Mouse (Mus musculus) CH12.LX (cell line): ENCODE data around the gene Shtn1. TPM values are rescaled to one million over a fixed set of nuclear protein-coding genes. Genes with fewer than 3 reads are reported as not detected.

Experiments
- DNase-seq: peaks from one replicate; pipeline ENCODE4 v3.0.0-alpha.2; 2013; ENCODE audit errors: extremely low read depth
- H3K27ac ChIP-seq: 2 replicates; pipeline ENCODE4 v1.5.1; 2012; ENCODE audit warnings: low read depth, mild to moderate bottlenecking, control low read depth, moderate library complexity; ENCODE audit not compliant: insufficient read depth
- H3K27me3 ChIP-seq: replicated peaks from 2 replicates; pipeline ENCODE3; 2012; ENCODE audit warnings: inconsistent platforms
- H3K36me3 ChIP-seq, 2 experiments: replicated peaks in 1 of 2; 2 replicates each; pipeline versions ENCODE3 to v1.6.1; 2012; ENCODE audit warnings: inconsistent platforms in 1 of 2, low read length in 1 of 2, mild to moderate bottlenecking in 1 of 2, mixed read lengths in 1 of 2, moderate library complexity in 1 of 2; ENCODE audit not compliant: control insufficient read depth in 1 of 2, insufficient read depth in 1 of 2
- H3K4me1 ChIP-seq, 2 experiments: 2 replicates each; pipeline ENCODE4 v1.6.1; 2012; ENCODE audit warnings: inconsistent platforms in 1 of 2, moderate library complexity in 1 of 2; ENCODE audit not compliant: insufficient read depth in 2 of 2, control insufficient read depth in 1 of 2
- H3K4me2 ChIP-seq: 2 replicates; pipeline ENCODE4 v1.6.1; 2012; ENCODE audit warnings: low read depth, mild to moderate bottlenecking, control low read depth; ENCODE audit not compliant: poor library complexity, insufficient read depth, severe bottlenecking
- H3K4me3 ChIP-seq, 3 experiments: fragments of 150-350 bp in 1 of 3; sonication (generic) in 1 of 3; replicated peaks in 1 of 3; 2 replicates each; pipeline versions ENCODE3 to v1.5.1; 2011 to 2012; ENCODE audit warnings: low read depth in 2 of 3, low read length in 2 of 3, mild to moderate bottlenecking in 2 of 3, moderate library complexity in 2 of 3, control low read depth in 1 of 3, improper control_type of control experiment in 1 of 3, inconsistent platforms in 1 of 3, mixed read lengths in 1 of 3; ENCODE audit not compliant: poor library complexity in 1 of 3
- H3K79me2 ChIP-seq: replicated peaks from 2 replicates; pipeline ENCODE4 v1.6.1; 2012; ENCODE audit warnings: mild to moderate bottlenecking, moderate library complexity; ENCODE audit not compliant: control insufficient read depth, poor library complexity, insufficient read depth, severe bottlenecking; ENCODE audit errors: extremely low read depth
- H3K9ac ChIP-seq: 2 replicates; pipeline ENCODE4 v1.6.1; 2012; ENCODE audit warnings: low read depth, mild to moderate bottlenecking, control low read depth, moderate library complexity; ENCODE audit not compliant: insufficient read depth
- H3K9me3 ChIP-seq: replicated peaks from 2 replicates; pipeline ENCODE3; 2012; ENCODE audit warnings: low read length, inconsistent platforms, mixed read lengths
- BHLHE40 ChIP-seq: IDR thresholded peaks from 2 replicates; pipeline ENCODE4 v1.6.1; 2011; ENCODE audit warnings: mild to moderate bottlenecking, low read depth, low read length, improper control_type of control experiment
- CHD2 ChIP-seq: IDR thresholded peaks from 2 replicates; pipeline ENCODE4 v1.6.1; 2011; ENCODE audit warnings: low read length, improper control_type of control experiment
- CTCF ChIP-seq, 2 experiments: IDR thresholded peaks in 1 of 2; conservative IDR thresholded peaks in 1 of 2; 2 replicates each; pipeline ENCODE4 v1.5.1; 2011 to 2012; ENCODE audit warnings: low read depth in 2 of 2, low read length in 2 of 2, improper control_type of control experiment in 1 of 2, inconsistent platforms in 1 of 2, mild to moderate bottlenecking in 1 of 2, moderate library complexity in 1 of 2
- E2F4 ChIP-seq: IDR thresholded peaks from 2 replicates; pipeline ENCODE4 v1.6.1; 2011; ENCODE audit warnings: low read depth, low read length, improper control_type of control experiment; ENCODE audit not compliant: insufficient replicate concordance
- ELF1 ChIP-seq: IDR thresholded peaks from 2 replicates; pipeline ENCODE4 v1.6.1; 2014; ENCODE audit warnings: low read depth, mild to moderate bottlenecking, inconsistent platforms, low read length, improper control_type of control experiment
- EP300 ChIP-seq: IDR thresholded peaks from 2 replicates; pipeline ENCODE4 v1.6.1; 2011; ENCODE audit warnings: low read length, improper control_type of control experiment
- ETS1 ChIP-seq: conservative IDR thresholded peaks from 2 replicates; pipeline ENCODE4 v1.6.1; 2012; ENCODE audit warnings: low read depth, mild to moderate bottlenecking, inconsistent platforms, low read length, improper control_type of control experiment, moderate library complexity
- HCFC1 ChIP-seq: IDR thresholded peaks from 2 replicates; pipeline ENCODE4 v1.6.1; 2012; ENCODE audit warnings: low read depth, mild to moderate bottlenecking, inconsistent platforms, low read length, improper control_type of control experiment
- IRF4 ChIP-seq: IDR thresholded peaks from 2 replicates; pipeline ENCODE4 v1.6.1; 2014; ENCODE audit warnings: low read depth, mild to moderate bottlenecking, inconsistent platforms, low read length, improper control_type of control experiment
- JUN ChIP-seq: IDR thresholded peaks from 2 replicates; pipeline ENCODE4 v1.6.1; 2011; ENCODE audit warnings: low read depth, mild to moderate bottlenecking, low read length, improper control_type of control experiment, moderate library complexity; ENCODE audit not compliant: insufficient read depth
- JUND ChIP-seq: conservative IDR thresholded peaks from 2 replicates; pipeline ENCODE4 v1.6.1; 2011; ENCODE audit warnings: low read depth, low read length, improper control_type of control experiment
- KAT2A ChIP-seq: IDR thresholded peaks from 2 replicates; pipeline ENCODE4 v1.6.1; 2012; ENCODE audit warnings: low read length, improper control_type of control experiment, inconsistent platforms; ENCODE audit not compliant: insufficient replicate concordance
- MAX ChIP-seq: IDR thresholded peaks from 2 replicates; pipeline ENCODE4 v1.6.1; 2011; ENCODE audit warnings: low read length, improper control_type of control experiment
- MAZ ChIP-seq: IDR thresholded peaks from 2 replicates; pipeline ENCODE4 v1.6.1; 2012; ENCODE audit warnings: low read depth, mild to moderate bottlenecking, inconsistent platforms, low read length, improper control_type of control experiment, moderate library complexity
- MEF2A ChIP-seq: IDR thresholded peaks from 2 replicates; pipeline ENCODE4 v1.6.1; 2014; ENCODE audit warnings: low read depth, mild to moderate bottlenecking, inconsistent platforms, low read length, improper control_type of control experiment, borderline replicate concordance
- MXI1 ChIP-seq: IDR thresholded peaks from 2 replicates; pipeline ENCODE4 v1.6.1; 2011; ENCODE audit warnings: mild to moderate bottlenecking, low read depth, low read length, improper control_type of control experiment
- MYC ChIP-seq: IDR thresholded peaks from 2 replicates; pipeline ENCODE4 v1.6.1; 2011; ENCODE audit warnings: low read depth, mild to moderate bottlenecking, improper control_type of control experiment, low read length
- NELFE ChIP-seq: IDR thresholded peaks from 2 replicates; pipeline ENCODE4 v1.6.1; 2011; ENCODE audit warnings: low read depth, low read length, improper control_type of control experiment
- NRF1 ChIP-seq: IDR thresholded peaks from 2 replicates; pipeline ENCODE4 v1.6.1; 2014; ENCODE audit warnings: low read depth, mild to moderate bottlenecking, inconsistent platforms, low read length, improper control_type of control experiment, moderate library complexity
- PAX5 ChIP-seq: IDR thresholded peaks from 2 replicates; pipeline ENCODE4 v1.6.1; 2012; ENCODE audit warnings: low read length, inconsistent platforms, mixed read lengths
- POLR2A ChIP-seq: IDR thresholded peaks from 2 replicates; pipeline ENCODE4 v1.6.1; 2011; ENCODE audit warnings: low read depth, mild to moderate bottlenecking, improper control_type of control experiment, low read length
- RAD21 ChIP-seq: IDR thresholded peaks from 2 replicates; pipeline ENCODE4 v1.6.1; 2011; ENCODE audit warnings: low read depth, mild to moderate bottlenecking, low read length, improper control_type of control experiment, moderate library complexity
- RCOR1 ChIP-seq: conservative IDR thresholded peaks from 2 replicates; pipeline ENCODE4 v1.6.1; 2012; ENCODE audit warnings: low read depth, mild to moderate bottlenecking, inconsistent platforms, low read length, improper control_type of control experiment
- SIN3A ChIP-seq: IDR thresholded peaks from 2 replicates; pipeline ENCODE4 v1.6.1; 2012; ENCODE audit warnings: low read length, improper control_type of control experiment, inconsistent platforms
- SMC3 ChIP-seq: IDR thresholded peaks from 2 replicates; pipeline ENCODE4 v1.6.1; 2011; ENCODE audit warnings: low read depth, low read length, improper control_type of control experiment
- TBP ChIP-seq: conservative IDR thresholded peaks from 2 replicates; pipeline ENCODE4 v1.6.1; 2011; ENCODE audit warnings: low read depth, low read length, improper control_type of control experiment
- TCF12 ChIP-seq: IDR thresholded peaks from 2 replicates; pipeline ENCODE4 v1.6.1; 2014; ENCODE audit warnings: low read depth, mild to moderate bottlenecking, inconsistent platforms, low read length, improper control_type of control experiment
- UBTF ChIP-seq: IDR thresholded peaks from 2 replicates; pipeline ENCODE4 v1.6.1; 2012; ENCODE audit warnings: low read depth, mild to moderate bottlenecking, inconsistent platforms, low read length, improper control_type of control experiment, moderate library complexity
- USF1 ChIP-seq: IDR thresholded peaks from 2 replicates; pipeline ENCODE4 v1.6.1; 2014; ENCODE audit warnings: low read depth, mild to moderate bottlenecking, inconsistent platforms, low read length, improper control_type of control experiment
- ZC3H11A ChIP-seq: IDR thresholded peaks from 2 replicates; pipeline ENCODE4 v1.6.1; 2012; ENCODE audit warnings: low read depth, mild to moderate bottlenecking, inconsistent platforms, low read length, improper control_type of control experiment
- ZKSCAN1 ChIP-seq: IDR thresholded peaks from 2 replicates; pipeline ENCODE4 v1.6.1; 2012; ENCODE audit warnings: low read depth, inconsistent platforms, low read length, improper control_type of control experiment, borderline replicate concordance
- ZMIZ1 ChIP-seq: IDR thresholded peaks from 2 replicates; pipeline ENCODE4 v1.6.1; 2012; ENCODE audit warnings: low read depth, mild to moderate bottlenecking, inconsistent platforms, low read length, improper control_type of control experiment
- dilution Hi-C: fragments of 300-500 bp; cut with MboI; formaldehyde crosslinking; loops from 2 replicates; pipeline ENCODE4 v1.14.3; 2020; ENCODE audit warnings: low sequenced_read_pairs; ENCODE audit not compliant: extremely low pct_unique_long_range_greater_than_20kb, extremely low pct_ligation_motif_present
- in situ Hi-C: fragments of 300-500 bp; cut with MboI; formaldehyde crosslinking; loops from 3 replicates; pipeline ENCODE4 v1.14.3; 2019; ENCODE audit warnings: low sequenced_read_pairs, low pct_ligation_motif_present, low pct_unique_long_range_greater_than_20kb, mixed read lengths
- polyA plus RNA-seq: library from polyadenylated mRNA; unstranded; fragments of >175 nt; gene quantifications from 2 replicates; pipeline ENCODE4 v1.2.1, GENCODE M21; 2012; ENCODE audit warnings: low read depth; ENCODE audit not compliant: insufficient read length
- total RNA-seq, 2 experiments: library from RNA; depleted of rRNA; stranded (reverse); fragments of 300-350 nt in 1 of 2; fragments of >200 nt in 1 of 2; gene quantifications; 2 replicates each; pipeline ENCODE4 v1.2.3; 2012 to 2014

Gene Shtn1
- total and polyA plus RNA-seq, 3 experiments = 6.4 to 20.9 (median 12.1) TPM

DNA sequence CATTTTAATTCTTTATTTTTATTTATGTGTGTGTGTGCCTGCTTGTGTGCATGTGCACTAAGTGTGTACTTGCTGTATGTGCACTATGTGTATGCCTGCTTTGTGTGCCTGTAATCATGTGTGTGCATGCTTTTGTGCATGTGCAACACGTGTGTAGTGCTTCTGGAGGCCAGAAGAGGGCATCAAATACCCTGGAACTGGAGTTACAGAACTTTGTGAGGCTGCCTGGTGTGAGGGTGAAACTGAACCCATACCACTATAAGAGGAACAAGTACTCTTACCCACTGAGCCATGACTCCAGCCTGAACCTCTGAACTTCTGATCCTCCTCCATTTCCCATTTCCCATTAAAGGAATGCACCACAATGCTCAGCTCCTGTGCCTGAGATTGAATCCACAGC lies 34.0 kb upstream of the Shtn1 start:
- peaks cover 3% of the 10 kb centered on the region for H3K9me3 ChIP-seq
- no peak overlapping the region for H3K4me3 ChIP-seq
- no peak overlapping the region for H3K9ac ChIP-seq
- H3K4me1 ChIP-seq = peaks cover 2 to 13% of the 10 kb centered on the region in 2 experiments; a peak in 3 of 4 replicates
- H3K4me2 ChIP-seq = no peak overlapping the region
- no peaks in the 10 kb centered on the region for H3K36me3 ChIP-seq
- no peaks in the 10 kb centered on the region for H3K27me3 ChIP-seq
- dilution Hi-C loops = no loop called here
- peak; percentile 46 for DNase-seq
- H3K79me2 ChIP-seq = no peaks in the 10 kb centered on the region
- no peak overlapping the region for H3K27ac ChIP-seq
- TF ChIP-seq TBP (no peak), IRF4 (no peak), MAZ (no peak), ZMIZ1 (no peak), HCFC1 (no peak), UBTF (no peak), POLR2A (no peak), ETS1 (no peak), EP300 (no peak), ELF1 (no peak), MEF2A (no peak), BHLHE40 (peak; percentile 16; the same call in 1 of the 2 replicates), MXI1 (no peak), PAX5 (no peak), USF1 (no peak), SMC3 (peak; percentile 68), TCF12 (no peak), KAT2A (no peak), E2F4 (no peak), JUN (no peak), CTCF (conservative IDR thresholded peaks at IDR 0.05 in 1 of 2, IDR thresholded peaks at IDR 0.05 in 1 of 2; ENCODE audit: low read depth in 2 of 2, low read length in 2 of 2) (peak in 1 of 2 experiments; percentile 66; a peak in 2 of 4 replicates), RAD21 (peak; percentile 64), JUND (no peak), MAX (peak; percentile 49; the same call in 1 of the 2 replicates), ZKSCAN1 (no peak), MYC (0 out of 2 replicates have a peak, but pooled peaks have one; percentile 35), NRF1 (no peak), SIN3A (no peak), RCOR1 (no peak), ZC3H11A (no peak), NELFE (no peak), CHD2 (no peak)
- in situ Hi-C loops = no loop called here
